24 mouse cellular contexts compared by ENCODE assay signal in the genomic region with DNA sequence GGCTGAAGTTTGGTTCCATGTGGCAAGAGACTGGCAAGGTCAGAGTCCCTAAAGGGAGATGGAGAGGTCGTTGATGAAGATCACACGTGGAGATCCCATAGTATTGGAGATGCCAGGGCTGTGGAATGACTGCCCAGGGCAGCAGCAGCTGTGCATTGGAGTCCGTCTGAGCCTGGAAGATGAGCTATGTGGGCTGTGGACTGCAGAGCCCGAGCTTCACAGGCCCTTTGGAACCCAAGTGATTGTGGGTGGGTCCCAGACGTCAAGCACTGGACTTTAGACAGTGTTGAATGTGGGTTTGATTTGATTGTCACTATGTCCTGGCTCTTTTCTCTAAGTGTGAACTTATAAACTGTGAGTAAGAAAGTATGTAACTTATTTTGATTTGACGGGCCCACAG.
"Had no signal": no experiment of that assay in that cellular context is flagged by ENCODE, and none has a peak within 500 bp of the region (broad histone marks: within the 10 kb centered on the region; RNA-seq: fewer than 3 reads in every experiment).

No protein-coding gene starts in this region.

- H3K36me3 ChIP-seq: intestine, embryonic 15.5 days had no signal

- DNase-seq: gastrocnemius, adult 2 months; gastrocnemius, postnatal 10 days; gastrocnemius, postnatal 25 days; heart, adult 18-20 months; heart, postnatal 10 days; heart, postnatal 4 days; kidney, adult 18-20 months; liver; liver, embryonic 13.5 days had no signal

- H3K27ac ChIP-seq: forebrain, embryonic 15.5 days; gastrocnemius, adult 2 months; heart, embryonic 10.5 days; hindbrain, embryonic 10.5 days; hindbrain, embryonic 12.5 days; hindbrain, embryonic 14.5 days; intestine, embryonic 15.5 days; kidney, postnatal 0 days; layer of hippocampus, adult 2 months; left cerebral cortex, adult 2 months; limb, embryonic 10.5 days; limb, embryonic 12.5 days; liver, embryonic 13.5 days had no signal

- H3K4me2 ChIP-seq: forebrain, embryonic 15.5 days; heart, embryonic 12.5 days; hindbrain, embryonic 12.5 days; hindbrain, embryonic 14.5 days; intestine, embryonic 15.5 days; limb, embryonic 12.5 days; liver, embryonic 13.5 days had no signal

- H3K9me3 ChIP-seq: forebrain, embryonic 15.5 days; heart, embryonic 10.5 days; heart, embryonic 12.5 days; hindbrain, embryonic 10.5 days; hindbrain, embryonic 12.5 days; intestine, embryonic 15.5 days; limb, embryonic 10.5 days; limb, embryonic 12.5 days; liver, embryonic 13.5 days had no signal

- H3K4me3 ChIP-seq: forebrain, embryonic 15.5 days; gastrocnemius, adult 2 months; heart, embryonic 10.5 days; heart, embryonic 12.5 days; hindbrain, embryonic 10.5 days; hindbrain, embryonic 12.5 days; intestine, embryonic 15.5 days; layer of hippocampus, adult 2 months; left cerebral cortex, adult 2 months; limb, embryonic 10.5 days; limb, embryonic 12.5 days; liver, embryonic 13.5 days had no signal

- H3K9ac ChIP-seq: forebrain, embryonic 15.5 days; heart, embryonic 12.5 days; hindbrain, embryonic 12.5 days; hindbrain, embryonic 14.5 days; intestine, embryonic 15.5 days; limb, embryonic 12.5 days; liver, embryonic 13.5 days had no signal

- ATAC-seq: forebrain, embryonic 15.5 days; hindbrain, embryonic 16.5 days; inflammation-experienced regulatory T-cells, adult 6 months; intestine, embryonic 15.5 days; intestine, postnatal 0 days had no signal

- H3K27me3 ChIP-seq: forebrain, embryonic 15.5 days; heart, embryonic 12.5 days; hindbrain, embryonic 12.5 days; intestine, embryonic 15.5 days; limb, embryonic 12.5 days; liver, embryonic 13.5 days had no signal
